Mouse (Mus musculus) CH12.LX (cell line): ENCODE results near the gene Snx19. TPM values are rescaled to one million over a fixed set of nuclear protein-coding genes. Genes with fewer than 3 reads are reported as not detected.

Experiments used
- DNase-seq: peaks from one replicate; pipeline ENCODE4 v3.0.0-alpha.2; 2013; ENCODE audit errors: extremely low read depth
- H3K27ac ChIP-seq: 2 replicates; pipeline ENCODE4 v1.5.1; 2012; ENCODE audit warnings: low read depth, mild to moderate bottlenecking, control low read depth, moderate library complexity; ENCODE audit not compliant: insufficient read depth
- H3K27me3 ChIP-seq: replicated peaks from 2 replicates; pipeline ENCODE3; 2012; ENCODE audit warnings: inconsistent platforms
- H3K36me3 ChIP-seq, 2 experiments: replicated peaks in 1 of 2; 2 replicates each; pipeline versions ENCODE3 to v1.6.1; 2012; ENCODE audit warnings: inconsistent platforms in 1 of 2, low read length in 1 of 2, mild to moderate bottlenecking in 1 of 2, mixed read lengths in 1 of 2, moderate library complexity in 1 of 2; ENCODE audit not compliant: control insufficient read depth in 1 of 2, insufficient read depth in 1 of 2
- H3K4me1 ChIP-seq, 2 experiments: 2 replicates each; pipeline ENCODE4 v1.6.1; 2012; ENCODE audit warnings: inconsistent platforms in 1 of 2, moderate library complexity in 1 of 2; ENCODE audit not compliant: insufficient read depth in 2 of 2, control insufficient read depth in 1 of 2
- H3K4me2 ChIP-seq: 2 replicates; pipeline ENCODE4 v1.6.1; 2012; ENCODE audit warnings: low read depth, mild to moderate bottlenecking, control low read depth; ENCODE audit not compliant: poor library complexity, insufficient read depth, severe bottlenecking
- H3K4me3 ChIP-seq, 3 experiments: fragments of 150-350 bp in 1 of 3; sonication (generic) in 1 of 3; replicated peaks in 1 of 3; 2 replicates each; pipeline versions ENCODE3 to v1.5.1; 2011 to 2012; ENCODE audit warnings: low read depth in 2 of 3, low read length in 2 of 3, mild to moderate bottlenecking in 2 of 3, moderate library complexity in 2 of 3, control low read depth in 1 of 3, improper control_type of control experiment in 1 of 3, inconsistent platforms in 1 of 3, mixed read lengths in 1 of 3; ENCODE audit not compliant: poor library complexity in 1 of 3
- H3K79me2 ChIP-seq: replicated peaks from 2 replicates; pipeline ENCODE4 v1.6.1; 2012; ENCODE audit warnings: mild to moderate bottlenecking, moderate library complexity; ENCODE audit not compliant: control insufficient read depth, poor library complexity, insufficient read depth, severe bottlenecking; ENCODE audit errors: extremely low read depth
- H3K9ac ChIP-seq: 2 replicates; pipeline ENCODE4 v1.6.1; 2012; ENCODE audit warnings: low read depth, mild to moderate bottlenecking, control low read depth, moderate library complexity; ENCODE audit not compliant: insufficient read depth
- H3K9me3 ChIP-seq: replicated peaks from 2 replicates; pipeline ENCODE3; 2012; ENCODE audit warnings: low read length, inconsistent platforms, mixed read lengths
- BHLHE40 ChIP-seq: IDR thresholded peaks from 2 replicates; pipeline ENCODE4 v1.6.1; 2011; ENCODE audit warnings: mild to moderate bottlenecking, low read depth, low read length, improper control_type of control experiment
- CTCF ChIP-seq, 2 experiments: IDR thresholded peaks in 1 of 2; conservative IDR thresholded peaks in 1 of 2; 2 replicates each; pipeline ENCODE4 v1.5.1; 2011 to 2012; ENCODE audit warnings: low read depth in 2 of 2, low read length in 2 of 2, improper control_type of control experiment in 1 of 2, inconsistent platforms in 1 of 2, mild to moderate bottlenecking in 1 of 2, moderate library complexity in 1 of 2
- E2F4 ChIP-seq: IDR thresholded peaks from 2 replicates; pipeline ENCODE4 v1.6.1; 2011; ENCODE audit warnings: low read depth, low read length, improper control_type of control experiment; ENCODE audit not compliant: insufficient replicate concordance
- ELF1 ChIP-seq: IDR thresholded peaks from 2 replicates; pipeline ENCODE4 v1.6.1; 2014; ENCODE audit warnings: low read depth, mild to moderate bottlenecking, inconsistent platforms, low read length, improper control_type of control experiment
- ETS1 ChIP-seq: conservative IDR thresholded peaks from 2 replicates; pipeline ENCODE4 v1.6.1; 2012; ENCODE audit warnings: low read depth, mild to moderate bottlenecking, inconsistent platforms, low read length, improper control_type of control experiment, moderate library complexity
- HCFC1 ChIP-seq: IDR thresholded peaks from 2 replicates; pipeline ENCODE4 v1.6.1; 2012; ENCODE audit warnings: low read depth, mild to moderate bottlenecking, inconsistent platforms, low read length, improper control_type of control experiment
- IRF4 ChIP-seq: IDR thresholded peaks from 2 replicates; pipeline ENCODE4 v1.6.1; 2014; ENCODE audit warnings: low read depth, mild to moderate bottlenecking, inconsistent platforms, low read length, improper control_type of control experiment
- JUN ChIP-seq: IDR thresholded peaks from 2 replicates; pipeline ENCODE4 v1.6.1; 2011; ENCODE audit warnings: low read depth, mild to moderate bottlenecking, low read length, improper control_type of control experiment, moderate library complexity; ENCODE audit not compliant: insufficient read depth
- KAT2A ChIP-seq: IDR thresholded peaks from 2 replicates; pipeline ENCODE4 v1.6.1; 2012; ENCODE audit warnings: low read length, improper control_type of control experiment, inconsistent platforms; ENCODE audit not compliant: insufficient replicate concordance
- MAFK ChIP-seq: IDR thresholded peaks from 2 replicates; pipeline ENCODE4 v1.6.1; 2011; ENCODE audit warnings: low read length, improper control_type of control experiment; ENCODE audit not compliant: insufficient replicate concordance
- MAX ChIP-seq: IDR thresholded peaks from 2 replicates; pipeline ENCODE4 v1.6.1; 2011; ENCODE audit warnings: low read length, improper control_type of control experiment
- MEF2A ChIP-seq: IDR thresholded peaks from 2 replicates; pipeline ENCODE4 v1.6.1; 2014; ENCODE audit warnings: low read depth, mild to moderate bottlenecking, inconsistent platforms, low read length, improper control_type of control experiment, borderline replicate concordance
- MXI1 ChIP-seq: IDR thresholded peaks from 2 replicates; pipeline ENCODE4 v1.6.1; 2011; ENCODE audit warnings: mild to moderate bottlenecking, low read depth, low read length, improper control_type of control experiment
- MYC ChIP-seq: IDR thresholded peaks from 2 replicates; pipeline ENCODE4 v1.6.1; 2011; ENCODE audit warnings: low read depth, mild to moderate bottlenecking, improper control_type of control experiment, low read length
- NELFE ChIP-seq: IDR thresholded peaks from 2 replicates; pipeline ENCODE4 v1.6.1; 2011; ENCODE audit warnings: low read depth, low read length, improper control_type of control experiment
- PAX5 ChIP-seq: IDR thresholded peaks from 2 replicates; pipeline ENCODE4 v1.6.1; 2012; ENCODE audit warnings: low read length, inconsistent platforms, mixed read lengths
- POLR2AphosphoS2 ChIP-seq: IDR thresholded peaks from 2 replicates; pipeline ENCODE4 v1.6.1; 2011; ENCODE audit warnings: low read depth, low read length, improper control_type of control experiment
- RAD21 ChIP-seq: IDR thresholded peaks from 2 replicates; pipeline ENCODE4 v1.6.1; 2011; ENCODE audit warnings: low read depth, mild to moderate bottlenecking, low read length, improper control_type of control experiment, moderate library complexity
- RCOR1 ChIP-seq: conservative IDR thresholded peaks from 2 replicates; pipeline ENCODE4 v1.6.1; 2012; ENCODE audit warnings: low read depth, mild to moderate bottlenecking, inconsistent platforms, low read length, improper control_type of control experiment
- SIN3A ChIP-seq: IDR thresholded peaks from 2 replicates; pipeline ENCODE4 v1.6.1; 2012; ENCODE audit warnings: low read length, improper control_type of control experiment, inconsistent platforms
- SMC3 ChIP-seq: IDR thresholded peaks from 2 replicates; pipeline ENCODE4 v1.6.1; 2011; ENCODE audit warnings: low read depth, low read length, improper control_type of control experiment
- TBP ChIP-seq: conservative IDR thresholded peaks from 2 replicates; pipeline ENCODE4 v1.6.1; 2011; ENCODE audit warnings: low read depth, low read length, improper control_type of control experiment
- TCF12 ChIP-seq: IDR thresholded peaks from 2 replicates; pipeline ENCODE4 v1.6.1; 2014; ENCODE audit warnings: low read depth, mild to moderate bottlenecking, inconsistent platforms, low read length, improper control_type of control experiment
- UBTF ChIP-seq: IDR thresholded peaks from 2 replicates; pipeline ENCODE4 v1.6.1; 2012; ENCODE audit warnings: low read depth, mild to moderate bottlenecking, inconsistent platforms, low read length, improper control_type of control experiment, moderate library complexity
- USF1 ChIP-seq: IDR thresholded peaks from 2 replicates; pipeline ENCODE4 v1.6.1; 2014; ENCODE audit warnings: low read depth, mild to moderate bottlenecking, inconsistent platforms, low read length, improper control_type of control experiment
- USF2 ChIP-seq: conservative IDR thresholded peaks from 2 replicates; pipeline ENCODE4 v1.6.1; 2011; ENCODE audit warnings: low read depth, low read length, improper control_type of control experiment
- ZC3H11A ChIP-seq: IDR thresholded peaks from 2 replicates; pipeline ENCODE4 v1.6.1; 2012; ENCODE audit warnings: low read depth, mild to moderate bottlenecking, inconsistent platforms, low read length, improper control_type of control experiment
- ZKSCAN1 ChIP-seq: IDR thresholded peaks from 2 replicates; pipeline ENCODE4 v1.6.1; 2012; ENCODE audit warnings: low read depth, inconsistent platforms, low read length, improper control_type of control experiment, borderline replicate concordance
- ZMIZ1 ChIP-seq: IDR thresholded peaks from 2 replicates; pipeline ENCODE4 v1.6.1; 2012; ENCODE audit warnings: low read depth, mild to moderate bottlenecking, inconsistent platforms, low read length, improper control_type of control experiment
- ZNF384 ChIP-seq: IDR thresholded peaks from 2 replicates; pipeline ENCODE4 v1.6.1; 2012; ENCODE audit warnings: low read depth, low read length, improper control_type of control experiment, inconsistent platforms
- dilution Hi-C: fragments of 300-500 bp; cut with MboI; formaldehyde crosslinking; loops from 2 replicates; pipeline ENCODE4 v1.14.3; 2020; ENCODE audit warnings: low sequenced_read_pairs; ENCODE audit not compliant: extremely low pct_unique_long_range_greater_than_20kb, extremely low pct_ligation_motif_present
- in situ Hi-C: fragments of 300-500 bp; cut with MboI; formaldehyde crosslinking; loops from 3 replicates; pipeline ENCODE4 v1.14.3; 2019; ENCODE audit warnings: low sequenced_read_pairs, low pct_ligation_motif_present, low pct_unique_long_range_greater_than_20kb, mixed read lengths
- polyA plus RNA-seq: library from polyadenylated mRNA; unstranded; fragments of >175 nt; gene quantifications from 2 replicates; pipeline ENCODE4 v1.2.1, GENCODE M21; 2012; ENCODE audit warnings: low read depth; ENCODE audit not compliant: insufficient read length
- total RNA-seq, 2 experiments: library from RNA; depleted of rRNA; stranded (reverse); fragments of 300-350 nt in 1 of 2; fragments of >200 nt in 1 of 2; gene quantifications; 2 replicates each; pipeline ENCODE4 v1.2.3; 2012 to 2014

The Snx19 gene
- total and polyA plus RNA-seq, 3 experiments: 9.5 to 19.3 (median 12.1) TPM

GRCm38 (mm10) chr9:30488384-30488783 is 61.5 kb downstream of the Snx19 start:
- dilution Hi-C loops: no loop called here
- TF ChIP-seq USF1 (no peak), ZMIZ1 (no peak), MAFK (no peak), ELF1 (no peak), MXI1 (no peak), NELFE (no peak), E2F4 (no peak), SIN3A (no peak), MEF2A (no peak), BHLHE40 (no peak), HCFC1 (no peak), TBP (no peak), ZNF384 (no peak), USF2 (no peak), RAD21 (no peak), MAX (no peak), POLR2AphosphoS2 (no peak), SMC3 (no peak)
- TF ChIP-seq, all 38 proteins: peak for 0
- DNase-seq: no peak

GRCm38 (mm10) chr9:30494446-30494845 is 67.5 kb downstream of the Snx19 start:
- Histone ChIP-seq H3K27ac (no peak overlapping the region), H3K79me2 (no peaks in the 10 kb centered on the region), H3K9me3 (peaks cover 5% of the 10 kb centered on the region), H3K4me2 (no peak overlapping the region), H3K36me3 (no peaks in the 10 kb centered on the region), H3K4me1 (peaks cover 3 to 18% of the 10 kb centered on the region in 2 experiments; a peak in 2 of 4 replicates), H3K9ac (no peak overlapping the region), H3K4me3 (no peak overlapping the region)
- DNase-seq: no peak
- dilution Hi-C loops: no loop called here
- in situ Hi-C loops: no loop called here
- TF ChIP-seq JUN (no peak), IRF4 (no peak), UBTF (no peak), RAD21 (no peak), TBP (no peak), PAX5 (no peak), MAFK (no peak), ETS1 (no peak), USF2 (no peak), ELF1 (no peak), SMC3 (no peak), ZKSCAN1 (no peak), MXI1 (no peak), CTCF (conservative IDR thresholded peaks at IDR 0.05 in 1 of 2, IDR thresholded peaks at IDR 0.05 in 1 of 2; ENCODE audit: low read depth in 2 of 2, low read length in 2 of 2) (no peak), MYC (no peak), ZC3H11A (no peak), RCOR1 (no peak), TCF12 (no peak), KAT2A (no peak)
- TF ChIP-seq, all 38 proteins: peak for 0
- no peaks in the 10 kb centered on the region for H3K27me3 ChIP-seq

More at GRCm38 (mm10) chr9:30488384-30488783, 61.5 kb downstream of the Snx19 start:
- H3K9ac ChIP-seq: no peak overlapping the region
- H3K79me2 ChIP-seq: no peaks in the 10 kb centered on the region
- no peak overlapping the region for H3K27ac ChIP-seq
- no peaks in the 10 kb centered on the region for H3K27me3 ChIP-seq
- in situ Hi-C loops: loop anchor here (10.0 kb wide), 1 partner anchor 426 kb away; no protein-coding TSS in a partner anchor
- H3K9me3 ChIP-seq: no peaks in the 10 kb centered on the region
- H3K4me2 ChIP-seq: no peak overlapping the region
- no peaks in the 10 kb centered on the region for H3K36me3 ChIP-seq
- peaks cover 3 to 18% of the 10 kb centered on the region in 2 experiments; a peak in 2 of 4 replicates for H3K4me1 ChIP-seq
- H3K4me3 ChIP-seq: no peak overlapping the region
